Mouse (Mus musculus): ENCODE measurements around the gene Best1. TPM values are rescaled to one million over a fixed set of nuclear protein-coding genes. Genes with fewer than 3 reads are reported as not detected.

Gene Best1
- polyA plus RNA-seq, 1 experiment from 2014 or later, result 1.2 TPM

GRCm38 (mm10) chr19:10011408-10011807 lies 10.0 kb upstream of the Best1 start:
- no peak for ATAC-seq (ENCODE audit: insufficient number of reproducible peaks, low FRiP score, low TSS enrichment, low read depth)
- no peak overlapping the region for H3K9ac ChIP-seq
- peaks cover 32% of the 10 kb centered on the region for H3K4me1 ChIP-seq
- H3K27ac ChIP-seq (replicated peaks), result no peak overlapping the region
- WGBS, result 69% methylated on average over 1 of the region's 1 CpGs
- no peaks in the 10 kb centered on the region for H3K36me3 ChIP-seq
- H3K4me2 ChIP-seq (replicated peaks), result no peak overlapping the region
- no peak overlapping the region for H3K4me3 ChIP-seq (replicated peaks)
- no peaks in the 10 kb centered on the region for H3K9me3 ChIP-seq (replicated peaks)
- H3K27me3 ChIP-seq, result no peaks in the 10 kb centered on the region

GRCm38 (mm10) chr19:10003696-10004095 lies 2.3 kb upstream of the Best1 start:
- Histone ChIP-seq H3K27ac (replicated peaks) (no peak overlapping the region), H3K9ac (no peak overlapping the region), H3K27me3 (no peaks in the 10 kb centered on the region), H3K36me3 (no peaks in the 10 kb centered on the region), H3K4me1 (no peaks in the 10 kb centered on the region), H3K4me2 (replicated peaks) (no peak overlapping the region), H3K9me3 (replicated peaks) (no peaks in the 10 kb centered on the region), H3K4me3 (replicated peaks) (no peak overlapping the region)
- WGBS, result 81% methylated on average over 1 of the region's 1 CpGs
- ATAC-seq (ENCODE audit: insufficient number of reproducible peaks, low FRiP score, low TSS enrichment, low read depth), result no peak

GRCm38 (mm10) chr19:10000330-10000729 lies 1.1 kb downstream of the Best1 start:
- H3K36me3 ChIP-seq, result no peaks in the 10 kb centered on the region

GRCm38 (mm10) chr19:9998736-9999486 lies 2.5 kb downstream of the Best1 start:
- 55% methylated on average over 13 of the region's 13 CpGs for WGBS
- no peak overlapping the region for H3K9ac ChIP-seq

More at GRCm38 (mm10) chr19:10000330-10000729, 1.1 kb downstream of the Best1 start:
- 16% methylated on average over 3 of the region's 3 CpGs for WGBS
- Histone ChIP-seq H3K4me3 (replicated peaks) (no peak overlapping the region), H3K27me3 (no peaks in the 10 kb centered on the region), H3K9ac (no peak overlapping the region), H3K27ac (replicated peaks) (no peak overlapping the region), H3K4me1 (no peaks in the 10 kb centered on the region), H3K4me2 (replicated peaks) (no peak overlapping the region), H3K9me3 (replicated peaks) (no peaks in the 10 kb centered on the region)
- ATAC-seq (ENCODE audit: insufficient number of reproducible peaks, low FRiP score, low TSS enrichment, low read depth), result no peak

GRCm38 (mm10) chr19:9998063-9998416 lies 3.4 kb downstream of the Best1 start:
- no peaks in the 10 kb centered on the region for H3K36me3 ChIP-seq
- no peak for ATAC-seq (ENCODE audit: insufficient number of reproducible peaks, low FRiP score, low TSS enrichment, low read depth)
- WGBS, result 66% methylated on average over 2 of the region's 2 CpGs
- no peak overlapping the region for H3K4me3 ChIP-seq (replicated peaks)
- H3K9me3 ChIP-seq (replicated peaks), result no peaks in the 10 kb centered on the region
- no peak overlapping the region for H3K27ac ChIP-seq (replicated peaks)
- no peaks in the 10 kb centered on the region for H3K27me3 ChIP-seq
- H3K9ac ChIP-seq, result no peak overlapping the region
- peaks cover 6% of the 10 kb centered on the region; the same call in 1 of the 2 replicates for H3K4me1 ChIP-seq
- H3K4me2 ChIP-seq (replicated peaks), result no peak overlapping the region

More at GRCm38 (mm10) chr19:9998736-9999486, 2.5 kb downstream of the Best1 start:
- Histone ChIP-seq H3K27ac (replicated peaks) (no peak overlapping the region), H3K27me3 (no peaks in the 10 kb centered on the region), H3K4me1 (no peaks in the 10 kb centered on the region), H3K9me3 (replicated peaks) (no peaks in the 10 kb centered on the region), H3K4me3 (replicated peaks) (no peak overlapping the region), H3K4me2 (replicated peaks) (no peak overlapping the region), H3K36me3 (no peaks in the 10 kb centered on the region)
- ATAC-seq (ENCODE audit: insufficient number of reproducible peaks, low FRiP score, low TSS enrichment, low read depth), result no peak

GRCm38 (mm10) chr19:9997204-9998062 lies 4.0 kb downstream of the Best1 start:
- 72% methylated on average over 12 of the region's 12 CpGs for WGBS
- Histone ChIP-seq H3K27me3 (no peaks in the 10 kb centered on the region), H3K4me2 (replicated peaks) (no peak overlapping the region), H3K27ac (replicated peaks) (no peak overlapping the region), H3K4me1 (peaks cover 11% of the 10 kb centered on the region), H3K9me3 (replicated peaks) (no peaks in the 10 kb centered on the region), H3K4me3 (replicated peaks) (no peak overlapping the region), H3K9ac (no peak overlapping the region), H3K36me3 (no peaks in the 10 kb centered on the region)
- no peak for ATAC-seq (ENCODE audit: insufficient number of reproducible peaks, low FRiP score, low TSS enrichment, low read depth)

- H3K9ac ChIP-seq, result peak overlapping the region; percentile 12; the same call in 1 of the 2 replicates
- 6% methylated on average over 17 of the region's 17 CpGs for WGBS
Measured at GRCm38 (mm10) chr19:9993036-9993656, 8.3 kb downstream of the Best1 start.

GRCm38 (mm10) chr19:9992011-9992958 lies 9.1 kb downstream of the Best1 start:
- Histone ChIP-seq H3K36me3 (no peaks in the 10 kb centered on the region), H3K4me3 (replicated peaks) (peak overlapping the region; percentile 37), H3K9me3 (replicated peaks) (no peaks in the 10 kb centered on the region), H3K4me2 (replicated peaks) (peak overlapping the region; percentile 51), H3K9ac (peak overlapping the region; percentile 12; the same call in 1 of the 2 replicates), H3K27ac (replicated peaks) (no peak overlapping the region), H3K27me3 (no peaks in the 10 kb centered on the region), H3K4me1 (peaks cover 15% of the 10 kb centered on the region)
- WGBS, result 51% methylated on average over 26 of the region's 26 CpGs
- 0 out of 2 replicates have a peak, but pooled peaks have one; percentile 3 for ATAC-seq (ENCODE audit: insufficient number of reproducible peaks, low FRiP score, low TSS enrichment, low read depth)

More at GRCm38 (mm10) chr19:9993036-9993656, 8.3 kb downstream of the Best1 start:
- H3K36me3 ChIP-seq, result no peaks in the 10 kb centered on the region
- H3K27ac ChIP-seq (replicated peaks), result no peak overlapping the region
- peak overlapping the region; percentile 37 for H3K4me3 ChIP-seq (replicated peaks)
- ATAC-seq (ENCODE audit: insufficient number of reproducible peaks, low FRiP score, low TSS enrichment, low read depth), result peak; percentile 85
- H3K9me3 ChIP-seq (replicated peaks), result no peaks in the 10 kb centered on the region
- H3K4me2 ChIP-seq (replicated peaks), result peak overlapping the region; percentile 51
- H3K27me3 ChIP-seq, result no peaks in the 10 kb centered on the region
- H3K4me1 ChIP-seq, result peaks cover 11% of the 10 kb centered on the region

- Histone ChIP-seq H3K4me2 (replicated peaks) (no peak overlapping the region), H3K9ac (no peak overlapping the region), H3K4me1 (peaks cover 19% of the 10 kb centered on the region), H3K9me3 (replicated peaks) (no peaks in the 10 kb centered on the region), H3K27ac (replicated peaks) (no peak overlapping the region), H3K4me3 (replicated peaks) (no peak overlapping the region), H3K36me3 (peaks cover under 1% of the 10 kb centered on the region; the same call in 1 of the 2 replicates), H3K27me3 (no peaks in the 10 kb centered on the region)
- no peak for ATAC-seq (ENCODE audit: insufficient number of reproducible peaks, low FRiP score, low TSS enrichment, low read depth)
- WGBS, result 20% methylated on average over 5 of the region's 5 CpGs
Measured at GRCm38 (mm10) chr19:9991304-9991703, 10.1 kb downstream of the Best1 start.

- no peak overlapping the region for H3K9ac ChIP-seq
- no peak for ATAC-seq (ENCODE audit: insufficient number of reproducible peaks, low FRiP score, low TSS enrichment, low read depth)
Measured at GRCm38 (mm10) chr19:9989884-9990256, 11.6 kb downstream of the Best1 start.

More at GRCm38 (mm10) chr19:9989884-9990256, 11.6 kb downstream of the Best1 start:
- Histone ChIP-seq H3K4me2 (replicated peaks) (no peak overlapping the region), H3K9me3 (replicated peaks) (no peaks in the 10 kb centered on the region), H3K27me3 (no peaks in the 10 kb centered on the region), H3K4me1 (peaks cover 19% of the 10 kb centered on the region), H3K36me3 (peaks cover 15% of the 10 kb centered on the region), H3K4me3 (replicated peaks) (no peak overlapping the region), H3K27ac (replicated peaks) (no peak overlapping the region)
